Mouse (Mus musculus) neural tube, embryonic 12.5 days (tissue): ENCODE data around the gene Tmsb10. TPM values are rescaled to one million over a fixed set of nuclear protein-coding genes. Genes with fewer than 3 reads are reported as not detected.
A peak's percentile ranks its signal among the peaks of the same experiment; 100 is the strongest.

Experiments used
- ATAC-seq: fragments of 200-750 bp; cut with Nextera tagmentation; 2 replicates; pipeline ENCODE4 v1.8.0; 2017; ENCODE audit warnings: low read depth, mild to moderate bottlenecking, moderate TSS enrichment, moderate library complexity; ENCODE audit not compliant: low FRiP score
- H3K27ac ChIP-seq: fragments of 300-500 bp; sonication (generic); 2 replicates; pipeline ENCODE4 v1.5.1; 2016
- H3K27me3 ChIP-seq: fragments of 300-500 bp; sonication (generic); replicated peaks from 2 replicates; pipeline ENCODE4 v1.6.1; 2016; ENCODE audit warnings: mild to moderate bottlenecking
- H3K36me3 ChIP-seq: fragments of 300-500 bp; sonication (generic); 2 replicates; pipeline ENCODE4 v1.6.1; 2016; ENCODE audit warnings: mild to moderate bottlenecking
- H3K4me1 ChIP-seq: fragments of 300-500 bp; sonication (generic); 2 replicates; pipeline ENCODE4 v1.6.1; 2016
- H3K4me2 ChIP-seq: fragments of 300-500 bp; sonication (generic); replicated peaks from 2 replicates; pipeline ENCODE4 v1.6.1; 2016; ENCODE audit warnings: mild to moderate bottlenecking
- H3K4me3 ChIP-seq: fragments of 300-500 bp; sonication (generic); 2 replicates; pipeline ENCODE4 v1.5.1; 2016
- H3K9ac ChIP-seq: fragments of 300-500 bp; sonication (generic); 2 replicates; pipeline ENCODE4 v1.6.1; 2016; ENCODE audit warnings: mild to moderate bottlenecking
- H3K9me3 ChIP-seq: fragments of 300-500 bp; sonication (generic); 2 replicates; pipeline ENCODE4 v1.6.1; 2016; ENCODE audit warnings: mild to moderate bottlenecking
- WGBS: fragments of 180-500 bp; shearing (Covaris S2); methylation state at CpG from one replicate; pipeline ENCODE4 v1.1.7; 2016; 5-methylcytosine and 5-hydroxymethylcytosine counted together
- polyA plus RNA-seq: library from polyadenylated mRNA; unstranded; fragments of >200 nt; fragmentation: Nextera tagmentation; extraction: Ambion mirVana; gene quantifications from 2 replicates; pipeline ENCODE4 v1.2.1, GENCODE M21; 2016

The Tmsb10 gene
- polyA plus RNA-seq: 5,399 and 5,845 TPM in 2 replicates

GRCm38 (mm10) chr6:72958662-72959071, at the start of gene Tmsb10:
Gene Tmsb10 (minus strand): TSS chr6:72958748.
- peaks cover 29% of the 10 kb centered on the region for H3K4me1 ChIP-seq
- peak within 1 kb of the TSS; percentile 86; the same call in 1 of the 2 replicates for H3K27ac ChIP-seq
- H3K36me3 ChIP-seq: no peaks in the 10 kb centered on the region
- no peaks in the 10 kb centered on the region for H3K9me3 ChIP-seq
- WGBS: 1% methylated on average over 18 of the region's 19 CpGs
- no peaks in the 10 kb centered on the region for H3K27me3 ChIP-seq
- peak; percentile 76 for ATAC-seq
- H3K9ac ChIP-seq: peak within 1 kb of the TSS; percentile 99
- peak within 1 kb of the TSS; percentile 72 for H3K4me2 ChIP-seq
- peak within 1 kb of the TSS; percentile 96 for H3K4me3 ChIP-seq

DNA sequence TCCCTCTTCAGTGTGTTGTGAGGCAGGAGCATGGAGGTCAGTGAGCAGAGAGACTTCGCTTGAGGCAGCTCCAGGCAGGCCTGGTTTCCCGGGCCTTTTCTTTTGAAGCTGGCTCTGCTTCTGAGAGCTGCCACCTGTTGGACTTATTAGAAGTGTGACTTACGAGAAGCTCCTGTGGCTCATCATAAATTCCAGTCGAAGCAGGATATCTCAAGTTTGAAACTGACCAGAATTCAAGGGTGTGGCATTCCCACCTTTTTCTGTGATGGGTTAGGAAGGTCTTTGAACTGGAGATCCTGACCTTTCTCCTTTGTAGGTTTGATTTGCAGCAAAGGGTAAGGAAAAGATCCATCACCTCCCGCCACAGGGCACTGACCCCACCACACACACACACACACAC, 45.1 kb upstream of the Tmsb10 start:
- Histone ChIP-seq H3K4me3 (no peak overlapping the region), H3K4me1 (no peaks in the 10 kb centered on the region), H3K36me3 (no peaks in the 10 kb centered on the region), H3K9ac (no peak overlapping the region), H3K9me3 (no peaks in the 10 kb centered on the region), H3K27me3 (no peaks in the 10 kb centered on the region), H3K27ac (no peak overlapping the region), H3K4me2 (no peak overlapping the region)
- ATAC-seq: no peak
- 79% methylated on average over 5 of the region's 5 CpGs for WGBS

DNA sequence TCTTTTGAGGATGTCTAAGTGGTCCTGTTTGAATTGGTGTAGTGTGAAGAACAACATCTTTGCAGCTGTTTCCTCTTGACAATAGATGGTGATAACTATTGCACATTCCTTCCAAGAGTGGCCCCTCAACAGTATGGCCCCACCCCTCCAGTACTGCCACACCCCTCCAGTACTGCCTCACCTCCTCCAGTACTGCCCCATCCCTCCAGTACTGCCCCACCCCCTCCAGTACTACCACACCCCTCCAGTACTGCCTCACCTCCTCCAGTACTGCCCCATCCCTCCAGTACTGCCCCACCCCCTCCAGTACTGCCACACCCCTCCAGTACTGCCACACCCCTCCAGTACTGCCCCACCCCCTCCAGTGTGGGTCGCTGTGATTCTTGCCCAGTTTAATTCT, 43.8 kb upstream of the Tmsb10 start:
- Histone ChIP-seq H3K4me3 (no peak overlapping the region), H3K36me3 (no peaks in the 10 kb centered on the region), H3K4me2 (no peak overlapping the region), H3K27me3 (no peaks in the 10 kb centered on the region), H3K4me1 (no peaks in the 10 kb centered on the region), H3K9ac (no peak overlapping the region), H3K27ac (no peak overlapping the region), H3K9me3 (no peaks in the 10 kb centered on the region)
- ATAC-seq: no peak
- WGBS: 42% methylated on average over 1 of the region's 1 CpGs

- Histone ChIP-seq H3K9ac (no peak overlapping the region), H3K9me3 (no peaks in the 10 kb centered on the region), H3K27me3 (no peaks in the 10 kb centered on the region), H3K4me3 (no peak overlapping the region), H3K4me1 (no peaks in the 10 kb centered on the region), H3K4me2 (no peak overlapping the region), H3K36me3 (no peaks in the 10 kb centered on the region), H3K27ac (no peak overlapping the region)
- 83% methylated on average over 1 of the region's 1 CpGs for WGBS
- ATAC-seq: no peak
Observed at GRCm38 (mm10) chr6:72998809-72999208, 40.3 kb upstream of the Tmsb10 start.

DNA sequence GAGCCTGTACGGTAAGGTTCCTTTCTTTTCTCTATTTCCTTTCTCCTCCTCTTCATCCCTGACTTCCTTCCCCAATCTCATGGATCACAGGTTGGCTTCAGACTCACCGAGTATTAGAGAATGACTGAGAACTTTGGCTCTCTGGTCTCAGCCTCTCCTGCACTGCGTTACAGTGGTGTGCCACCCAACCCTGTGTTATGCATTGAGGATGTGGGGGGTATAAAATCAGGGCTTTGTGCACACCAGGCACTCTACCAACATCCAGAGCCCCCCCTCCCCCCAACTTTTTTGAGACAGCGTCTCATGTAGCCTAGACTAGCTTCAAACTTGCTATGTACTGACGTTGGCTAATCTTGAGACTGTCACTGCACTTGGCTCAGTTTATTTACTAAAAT, 35.1 kb upstream of the Tmsb10 start:
- Histone ChIP-seq H3K27me3 (no peaks in the 10 kb centered on the region), H3K4me3 (no peak overlapping the region), H3K9me3 (no peaks in the 10 kb centered on the region), H3K27ac (no peak overlapping the region), H3K36me3 (no peaks in the 10 kb centered on the region), H3K9ac (no peak overlapping the region), H3K4me2 (no peak overlapping the region), H3K4me1 (no peaks in the 10 kb centered on the region)
- 91% methylated on average over 5 of the region's 5 CpGs for WGBS
- no peak for ATAC-seq

DNA sequence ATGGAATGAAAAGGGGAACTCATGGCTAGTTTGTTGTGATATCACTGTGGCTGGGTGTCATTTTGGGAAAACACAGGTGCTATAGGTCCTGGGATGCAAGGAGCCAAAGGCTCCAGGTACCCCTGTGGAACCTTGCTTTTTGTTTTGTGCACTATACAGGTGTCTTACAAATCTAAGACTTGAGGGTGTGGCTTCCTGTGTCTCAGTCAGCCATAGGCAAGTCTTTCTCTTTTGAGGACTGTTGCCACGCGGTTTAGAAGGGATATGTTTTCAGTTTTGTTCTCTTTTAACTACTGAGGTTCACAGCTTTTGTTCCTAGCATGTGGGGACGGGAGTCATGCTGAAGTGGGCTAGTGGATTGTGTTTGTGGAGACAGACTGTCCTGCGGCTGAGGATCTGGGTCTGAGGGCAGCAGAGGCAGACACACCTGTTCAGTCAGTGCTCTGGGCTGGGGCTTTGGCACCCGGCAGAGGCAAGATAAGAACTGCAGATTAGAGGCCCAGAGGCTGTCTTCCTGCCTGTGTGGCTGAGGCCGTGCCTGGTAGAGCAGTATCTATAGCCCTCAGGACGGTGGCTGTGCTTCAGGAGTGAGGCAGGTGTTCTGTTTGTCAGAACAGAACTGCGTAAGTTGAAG, 34.6 kb upstream of the Tmsb10 start:
- Histone ChIP-seq H3K4me2 (no peak overlapping the region), H3K9me3 (no peaks in the 10 kb centered on the region), H3K9ac (no peak overlapping the region), H3K4me1 (no peaks in the 10 kb centered on the region), H3K4me3 (no peak overlapping the region), H3K27me3 (no peaks in the 10 kb centered on the region), H3K36me3 (no peaks in the 10 kb centered on the region), H3K27ac (no peak overlapping the region)
- no peak for ATAC-seq
- WGBS: 81% methylated on average over 8 of the region's 8 CpGs

DNA sequence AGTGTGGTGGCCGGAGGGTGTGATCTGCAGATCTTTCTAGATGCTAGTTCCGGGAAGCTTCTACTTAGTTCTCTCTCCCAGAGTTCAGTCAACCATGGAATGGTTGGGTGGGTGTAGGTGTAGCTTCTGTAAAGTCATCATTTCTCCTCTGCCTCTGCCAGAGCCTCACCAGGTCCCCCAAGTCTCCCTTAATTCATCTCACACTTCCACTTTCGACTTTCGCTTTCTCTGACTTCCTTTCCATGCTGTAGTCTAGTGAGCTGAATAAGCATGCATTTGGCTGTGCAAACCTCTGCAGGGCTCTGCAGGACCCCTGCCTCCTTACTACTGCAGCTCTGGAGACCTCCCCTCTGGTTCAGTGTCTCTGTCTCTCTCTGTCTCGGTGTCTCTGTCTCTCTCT, 31.7 kb upstream of the Tmsb10 start:
- Histone ChIP-seq H3K9me3 (no peaks in the 10 kb centered on the region), H3K27ac (no peak overlapping the region), H3K27me3 (no peaks in the 10 kb centered on the region), H3K36me3 (no peaks in the 10 kb centered on the region), H3K4me3 (no peak overlapping the region), H3K4me2 (no peak overlapping the region), H3K4me1 (no peaks in the 10 kb centered on the region), H3K9ac (no peak overlapping the region)
- ATAC-seq: no peak
- 87% methylated on average over 5 of the region's 5 CpGs for WGBS

- Histone ChIP-seq H3K4me3 (no peak overlapping the region), H3K36me3 (no peaks in the 10 kb centered on the region), H3K27me3 (no peaks in the 10 kb centered on the region), H3K4me1 (no peaks in the 10 kb centered on the region), H3K4me2 (no peak overlapping the region), H3K27ac (no peak overlapping the region), H3K9me3 (no peaks in the 10 kb centered on the region), H3K9ac (no peak overlapping the region)
- 55% methylated on average over 7 of the region's 7 CpGs for WGBS
- no peak for ATAC-seq
Observed at GRCm38 (mm10) chr6:72989028-72989736, 30.6 kb upstream of the Tmsb10 start.

- Histone ChIP-seq H3K27me3 (no peaks in the 10 kb centered on the region), H3K4me3 (no peak overlapping the region), H3K9me3 (no peaks in the 10 kb centered on the region), H3K9ac (no peak overlapping the region), H3K4me2 (no peak overlapping the region), H3K4me1 (no peaks in the 10 kb centered on the region), H3K27ac (no peak overlapping the region), H3K36me3 (no peaks in the 10 kb centered on the region)
- 72% methylated on average over 4 of the region's 4 CpGs for WGBS
- ATAC-seq: no peak
Observed at GRCm38 (mm10) chr6:72982506-72982905, 24.0 kb upstream of the Tmsb10 start.

DNA sequence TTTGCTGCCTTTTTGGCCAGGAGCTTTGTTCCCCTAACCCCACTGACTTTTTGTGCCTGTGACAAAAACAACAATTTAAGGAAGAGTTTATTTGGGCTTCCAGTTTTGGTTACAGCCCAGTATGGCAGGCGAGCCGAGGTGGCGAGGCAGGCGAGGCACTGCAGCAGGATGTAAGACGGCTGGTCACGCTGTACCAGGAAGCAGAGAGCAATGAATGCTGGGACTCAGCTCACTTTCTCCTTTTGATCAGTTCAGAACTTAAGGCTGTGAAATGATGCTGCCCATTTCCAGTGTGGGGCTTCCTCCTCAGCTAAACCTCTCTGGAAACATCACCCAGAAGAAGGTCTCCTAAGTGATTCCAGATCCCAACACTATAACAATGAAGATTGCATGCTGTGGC, 23.3 kb upstream of the Tmsb10 start:
- no peak for ATAC-seq
- no peaks in the 10 kb centered on the region for H3K9me3 ChIP-seq
- H3K4me2 ChIP-seq: no peak overlapping the region
- 78% methylated on average over 6 of the region's 6 CpGs for WGBS
- no peaks in the 10 kb centered on the region for H3K27me3 ChIP-seq
- H3K4me1 ChIP-seq: no peaks in the 10 kb centered on the region
- no peak overlapping the region for H3K27ac ChIP-seq
- H3K4me3 ChIP-seq: no peak overlapping the region
- no peak overlapping the region for H3K9ac ChIP-seq
- H3K36me3 ChIP-seq: no peaks in the 10 kb centered on the region

DNA sequence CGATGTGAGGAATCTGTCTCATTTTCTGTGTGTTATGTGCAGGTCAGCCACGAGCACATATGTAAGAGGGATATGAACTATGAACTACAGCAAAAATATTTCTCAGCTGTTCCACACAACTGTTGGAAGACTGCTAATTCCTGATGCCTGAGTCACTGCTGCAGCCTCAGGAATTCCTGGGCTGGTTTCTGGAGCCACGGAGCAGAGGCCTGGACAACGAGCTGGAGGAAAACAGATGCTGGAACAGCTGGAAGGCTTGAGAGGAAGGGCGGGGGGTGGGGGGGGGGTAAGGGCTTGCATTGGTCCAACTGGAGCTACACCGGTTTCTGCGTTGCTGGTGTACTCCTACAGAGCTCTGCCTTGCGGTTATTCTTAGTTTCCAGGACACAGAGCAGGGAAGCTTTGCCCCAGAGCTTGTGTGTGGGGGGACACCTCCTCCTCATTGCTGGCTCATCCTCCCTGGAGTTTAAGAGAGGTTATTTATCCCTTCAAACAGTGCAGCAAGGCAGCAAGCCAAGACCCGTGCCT, 22.6 kb upstream of the Tmsb10 start:
- ATAC-seq: no peak
- 41% methylated on average over 9 of the region's 9 CpGs for WGBS
- no peak overlapping the region for H3K4me2 ChIP-seq

GRCm38 (mm10) chr6:72976866-72977265, 18.3 kb upstream of the Tmsb10 start:
- Histone ChIP-seq H3K9ac (no peak overlapping the region), H3K9me3 (no peaks in the 10 kb centered on the region), H3K36me3 (no peaks in the 10 kb centered on the region), H3K4me3 (no peak overlapping the region), H3K4me1 (no peaks in the 10 kb centered on the region), H3K4me2 (no peak overlapping the region), H3K27ac (no peak overlapping the region), H3K27me3 (no peaks in the 10 kb centered on the region)
- 82% methylated on average over 2 of the region's 2 CpGs for WGBS
- ATAC-seq: no peak

More for the DNA sequence above, 22.6 kb upstream of the Tmsb10 start:
- Histone ChIP-seq H3K9me3 (no peaks in the 10 kb centered on the region), H3K4me1 (no peaks in the 10 kb centered on the region), H3K36me3 (no peaks in the 10 kb centered on the region), H3K27me3 (no peaks in the 10 kb centered on the region), H3K9ac (no peak overlapping the region), H3K4me3 (no peak overlapping the region), H3K27ac (no peak overlapping the region)

DNA sequence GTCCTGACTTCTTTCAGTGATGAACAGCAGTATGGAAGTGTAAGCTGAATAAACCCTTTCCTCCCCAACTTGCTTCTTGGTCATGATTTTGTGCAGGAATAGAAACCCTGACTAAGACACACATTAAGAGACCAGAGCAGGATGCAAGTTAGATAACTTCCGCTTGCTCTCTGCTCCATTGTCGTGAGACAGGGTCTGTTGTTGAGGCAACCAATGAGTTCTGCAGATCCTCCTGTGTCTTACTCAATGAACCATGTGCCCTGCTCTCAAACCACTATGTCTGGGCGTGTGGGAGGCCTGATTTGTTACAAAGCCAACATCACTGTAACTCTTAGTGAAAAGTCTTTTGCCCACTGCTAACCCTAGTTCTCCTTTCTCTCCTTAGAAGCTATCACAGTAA, 12.5 kb upstream of the Tmsb10 start:
- 71% methylated on average over 3 of the region's 3 CpGs for WGBS
- H3K27ac ChIP-seq: no peak overlapping the region
- H3K9ac ChIP-seq: no peak overlapping the region
- no peak for ATAC-seq
- no peaks in the 10 kb centered on the region for H3K9me3 ChIP-seq
- no peaks in the 10 kb centered on the region for H3K36me3 ChIP-seq
- H3K4me2 ChIP-seq: no peak overlapping the region
- H3K27me3 ChIP-seq: no peaks in the 10 kb centered on the region
- H3K4me1 ChIP-seq: no peaks in the 10 kb centered on the region
- no peak overlapping the region for H3K4me3 ChIP-seq
